Mouse (Mus musculus) layer of hippocampus, postnatal 14 days (tissue): Measurements from ENCODE around the gene R3hdm2. TPM values are rescaled to one million over a fixed set of nuclear protein-coding genes. Genes with fewer than 3 reads are reported as not detected.
A peak's percentile ranks its signal among the peaks of the same experiment; 100 is the strongest.

Source experiments
- DNase-seq, 2 experiments: peaks; one replicate each; pipeline ENCODE4 v3.0.0; 2021 to 2022; ENCODE audit warnings: low spot score in 2 of 2, mixed read lengths in 1 of 2
- total RNA-seq, 2 experiments: library from RNA; stranded (reverse); gene quantifications; 2 replicates each; pipeline ENCODE4 v1.2.3; 2021

The R3hdm2 gene
- total RNA-seq, 2 experiments from 2014 or later = 161 to 186 TPM

- DNase-seq = no peak
Observed at GRCm38 (mm10) chr10:127352766-127353165, 27.4 kb upstream of the R3hdm2 start.

- peak in 1 of 2 experiments; percentile 37 for DNase-seq
Observed at GRCm38 (mm10) chr10:127353909-127354895, 25.9 kb upstream of the R3hdm2 start, which contains the start of gene Inhbe. TSS of gene Inhbe (minus strand) at chr10:127354411.

GRCm38 (mm10) chr10:127355336-127355735, 24.8 kb upstream of the R3hdm2 start:
- DNase-seq = no peak

GRCm38 (mm10) chr10:127360714-127361113, 19.4 kb upstream of the R3hdm2 start:
- DNase-seq = no peak

- DNase-seq = no peak
Observed at GRCm38 (mm10) chr10:127367116-127367515, 13.0 kb upstream of the R3hdm2 start.

GRCm38 (mm10) chr10:127368273-127368672, 11.9 kb upstream of the R3hdm2 start:
- DNase-seq = no peak

GRCm38 (mm10) chr10:127369834-127370820, 10.0 kb upstream of the R3hdm2 start, which contains the start of gene Inhbc:
TSS of gene Inhbc (minus strand) at chr10:127370431.
- no peak for DNase-seq

GRCm38 (mm10) chr10:127371023-127371422, 9.1 kb upstream of the R3hdm2 start:
- no peak for DNase-seq

GRCm38 (mm10) chr10:127377700-127378099, 2.4 kb upstream of the R3hdm2 start:
- DNase-seq = no peak

- no peak for DNase-seq
Observed at GRCm38 (mm10) chr10:127379654-127380053, 473 bp upstream of the R3hdm2 start.

GRCm38 (mm10) chr10:127380767-127381742, 928 bp downstream of the R3hdm2 start:
- peak; percentile 25 to 26 for DNase-seq

- DNase-seq = no peak
Observed at GRCm38 (mm10) chr10:127381743-127382134, 1.6 kb downstream of the R3hdm2 start.

- no peak for DNase-seq
Observed at GRCm38 (mm10) chr10:127391774-127392173, 11.6 kb downstream of the R3hdm2 start.

- DNase-seq = peak in 1 of 2 experiments; percentile 12
Observed at GRCm38 (mm10) chr10:127404701-127405100, 24.6 kb downstream of the R3hdm2 start.

GRCm38 (mm10) chr10:127407391-127407790, 27.3 kb downstream of the R3hdm2 start:
- no peak for DNase-seq

GRCm38 (mm10) chr10:127412101-127412500, 32.0 kb downstream of the R3hdm2 start:
- DNase-seq = no peak

- no peak for DNase-seq
Observed at GRCm38 (mm10) chr10:127412776-127413175, 32.6 kb downstream of the R3hdm2 start.

- DNase-seq = no peak
Observed at GRCm38 (mm10) chr10:127413585-127413984, 33.5 kb downstream of the R3hdm2 start.

GRCm38 (mm10) chr10:127414141-127414540, 34.0 kb downstream of the R3hdm2 start:
- DNase-seq = no peak

GRCm38 (mm10) chr10:127420131-127420530, 40.0 kb downstream of the R3hdm2 start:
- DNase-seq = peak in 1 of 2 experiments; percentile 16
